Mouse (Mus musculus): ENCODE results near the gene Ahr.

- no peak for TF ChIP-seq NELFE (IDR thresholded peaks at IDR 0.05; ENCODE audit: low read depth, low read length)
- no peak for TF ChIP-seq MEF2A (IDR thresholded peaks at IDR 0.05; ENCODE audit: extremely low read depth, insufficient replicate concordance, low read depth, low read length, poor library complexity, severe bottlenecking)
- TF ChIP-seq SMC3 (IDR thresholded peaks at IDR 0.05; ENCODE audit: low read depth, low read length) = no peak
- no peak for TF ChIP-seq EP300 (IDR thresholded peaks at IDR 0.05; ENCODE audit: low read depth in 1 of 2, low read length in 2 of 2)
- TF ChIP-seq CTCF (IDR thresholded peaks at IDR 0.05 in 2 of 3, conservative IDR thresholded peaks at IDR 0.05 in 1 of 3; ENCODE audit: control insufficient read depth in 1 of 3, insufficient read depth in 1 of 3, low read depth in 2 of 3, low read length in 3 of 3, poor library complexity in 1 of 3, severe bottlenecking in 1 of 3) = no peak
- no peak for TF ChIP-seq KAT2A (conservative IDR thresholded peaks at IDR 0.05; ENCODE audit: low read depth, low read length)
- TF ChIP-seq ZNF384 (IDR thresholded peaks at IDR 0.05; ENCODE audit: low read depth, low read length) = no peak
Measured at GRCm38 (mm10) chr12:35459662-35460061, 75.2 kb downstream of the Ahr start.

All from MEL (cell line).